Mouse (Mus musculus): ENCODE results near the gene Armcx4. TPM values are rescaled to one million over a fixed set of nuclear protein-coding genes. Genes with fewer than 3 reads are reported as not detected.
"Not testable (repeated sequence)": the region's sequence is repeated elsewhere in the genome, so short reads cannot be mapped to it uniquely, and the experiment has no call there.

The Armcx4 gene
- 1 to 10 TPM; 4.6 to 5.9 TPM for total RNA-seq (2021)
- long read RNA-seq, experiment 1, partial matches to known transcripts: 0 of 2 reads
- long read RNA-seq, experiment 1, other reads (novel, unspliced or antisense): 2 of 2 reads
- long read RNA-seq, experiment 2, partial matches to known transcripts: 0 of 3 reads
- long read RNA-seq, experiment 2, other reads (novel, unspliced or antisense): 3 of 3 reads

- DNase-seq (ENCODE audit: low spot score): peak; percentile 19
These were observed at the start of gene Armcx4 for GRCm38 (mm10) chrX:134686267-134686666. Gene Armcx4 (plus strand): TSS chrX:134686519.

DNA sequence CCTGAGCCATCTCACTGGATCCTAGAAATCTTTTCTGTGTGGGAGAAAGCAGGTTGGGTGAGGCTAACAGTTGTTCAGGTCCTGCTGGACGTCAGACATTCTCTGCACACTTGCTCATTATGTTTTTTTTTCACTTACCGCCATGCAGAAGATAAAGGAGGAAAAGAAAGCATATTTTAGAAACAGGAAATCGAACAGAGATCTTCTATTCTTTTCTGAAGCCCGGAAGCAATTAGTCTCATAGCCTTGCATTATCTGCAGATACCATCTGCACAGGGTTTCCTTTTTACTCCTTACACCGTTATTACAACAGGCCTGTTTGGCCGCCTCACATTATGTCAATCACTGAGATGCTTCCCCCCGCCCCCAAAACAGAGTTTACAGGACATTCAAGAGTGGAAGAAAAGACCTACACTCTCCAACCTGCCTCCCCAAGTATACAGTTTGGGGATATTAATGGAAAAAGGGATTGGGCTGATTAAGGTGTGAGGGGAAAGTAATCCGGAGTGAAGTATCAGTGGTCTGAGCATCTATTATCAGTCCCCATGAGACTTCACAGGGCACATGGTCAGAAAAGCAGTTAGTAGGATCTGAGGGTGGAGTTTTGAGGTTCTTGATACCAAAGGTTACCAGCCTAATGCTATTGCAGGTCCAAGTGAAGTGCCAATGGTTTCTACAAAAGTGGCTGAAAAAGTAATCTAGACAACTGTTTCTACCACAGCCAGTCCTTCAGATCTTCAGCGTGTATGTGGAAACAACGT is 45.1 kb upstream of the Armcx4 start:
- no peak for DNase-seq (ENCODE audit: low spot score)

GRCm38 (mm10) chrX:134646338-134646737 is 40.0 kb upstream of the Armcx4 start:
- DNase-seq (ENCODE audit: low spot score): no peak

GRCm38 (mm10) chrX:134647421-134647820 is 38.9 kb upstream of the Armcx4 start:
- DNase-seq (ENCODE audit: low spot score): no peak

DNA sequence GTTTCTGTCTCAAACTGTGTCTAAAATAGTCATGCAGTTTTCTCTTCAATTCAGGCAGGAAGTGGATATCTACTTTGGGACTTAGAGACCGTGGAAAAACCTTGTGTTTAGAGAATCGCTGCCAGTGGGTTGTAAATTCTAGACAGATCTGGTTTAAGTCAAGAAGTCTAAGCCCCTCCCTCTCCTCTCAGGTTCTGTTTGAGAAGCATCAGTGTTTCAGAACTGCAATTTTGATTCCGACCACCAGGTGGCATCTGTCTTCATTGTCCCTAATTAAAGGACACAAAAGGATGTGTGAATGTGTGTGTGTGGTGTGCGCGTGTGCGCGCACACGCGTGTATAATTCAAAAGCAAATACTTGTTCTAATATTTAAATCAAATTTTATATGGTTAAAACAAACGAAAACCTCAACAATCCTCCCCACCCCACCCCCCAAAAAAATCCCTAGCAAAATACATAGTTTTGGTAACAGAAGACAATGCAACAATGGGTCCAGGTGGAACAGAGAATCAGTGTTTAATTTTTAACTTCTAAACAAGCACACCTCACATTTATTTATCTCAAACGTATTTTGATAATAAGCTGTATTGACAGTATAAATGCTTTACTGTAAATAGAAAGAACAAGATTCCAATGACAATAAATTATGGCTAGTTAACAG is 38.2 kb upstream of the Armcx4 start:
- DNase-seq (ENCODE audit: low spot score): peak; percentile 54

- no peak for DNase-seq (ENCODE audit: low spot score)
These were observed 34.3 kb upstream of the Armcx4 start for GRCm38 (mm10) chrX:134652061-134652460.

- DNase-seq (ENCODE audit: low spot score): no peak
These were observed 24.7 kb upstream of the Armcx4 start for GRCm38 (mm10) chrX:134661586-134661985.

GRCm38 (mm10) chrX:134675022-134675421 is 11.3 kb upstream of the Armcx4 start:
- DNase-seq (ENCODE audit: low spot score): no peak

DNA sequence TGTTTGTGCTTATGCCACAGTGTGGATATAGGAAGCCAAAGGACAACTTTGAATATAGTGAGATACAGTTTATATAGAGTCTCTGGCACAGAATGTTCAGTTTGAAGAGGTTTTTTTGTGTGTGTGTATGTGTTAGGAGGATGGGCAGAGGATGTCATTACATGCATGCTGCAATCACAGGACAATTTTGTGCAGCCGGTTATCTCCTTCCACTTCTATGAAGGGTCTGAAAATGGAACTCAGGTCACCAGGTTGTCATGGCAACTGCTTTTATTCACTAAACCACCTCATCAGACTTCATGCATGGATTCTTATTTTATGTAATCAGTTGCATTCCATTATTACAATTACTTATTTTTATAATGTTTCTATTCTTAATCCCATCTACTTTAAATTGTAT is 10.4 kb upstream of the Armcx4 start:
- DNase-seq (ENCODE audit: low spot score): no peak

GRCm38 (mm10) chrX:134684936-134685335 is 1.4 kb upstream of the Armcx4 start:
- DNase-seq (ENCODE audit: low spot score): no peak

- no peak for DNase-seq (ENCODE audit: low spot score)
These were observed 436 bp downstream of the Armcx4 start for GRCm38 (mm10) chrX:134686739-134687171.

DNA sequence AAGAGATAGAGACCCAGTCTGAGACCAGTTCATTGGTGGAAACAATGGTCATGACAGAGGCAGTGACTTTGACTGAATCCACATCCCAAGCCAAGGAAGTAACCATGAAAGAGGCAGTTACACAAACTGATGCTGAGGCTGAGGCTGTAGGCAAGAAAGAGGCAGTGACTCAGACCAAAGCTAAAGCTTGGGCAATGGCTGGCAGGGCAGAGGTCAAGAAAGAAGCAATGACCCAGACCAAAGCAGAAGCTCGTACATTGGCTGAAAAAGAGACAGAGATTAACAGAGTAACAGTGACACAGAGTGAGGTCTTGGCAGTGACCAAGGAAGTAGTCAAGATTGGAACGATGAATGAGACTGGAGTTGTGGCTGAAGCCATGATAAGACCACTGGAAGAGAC is 3.4 kb downstream of the Armcx4 start:
- DNase-seq (ENCODE audit: low spot score): no peak

- no peak for DNase-seq (ENCODE audit: low spot score)
These were observed 4.7 kb downstream of the Armcx4 start for GRCm38 (mm10) chrX:134690871-134691539.

GRCm38 (mm10) chrX:134691540-134691935 is 5.2 kb downstream of the Armcx4 start:
- no peak for DNase-seq (ENCODE audit: low spot score)

GRCm38 (mm10) chrX:134716863-134717262 is 30.5 kb downstream of the Armcx4 start:
- no peak for DNase-seq (ENCODE audit: low spot score)

DNA sequence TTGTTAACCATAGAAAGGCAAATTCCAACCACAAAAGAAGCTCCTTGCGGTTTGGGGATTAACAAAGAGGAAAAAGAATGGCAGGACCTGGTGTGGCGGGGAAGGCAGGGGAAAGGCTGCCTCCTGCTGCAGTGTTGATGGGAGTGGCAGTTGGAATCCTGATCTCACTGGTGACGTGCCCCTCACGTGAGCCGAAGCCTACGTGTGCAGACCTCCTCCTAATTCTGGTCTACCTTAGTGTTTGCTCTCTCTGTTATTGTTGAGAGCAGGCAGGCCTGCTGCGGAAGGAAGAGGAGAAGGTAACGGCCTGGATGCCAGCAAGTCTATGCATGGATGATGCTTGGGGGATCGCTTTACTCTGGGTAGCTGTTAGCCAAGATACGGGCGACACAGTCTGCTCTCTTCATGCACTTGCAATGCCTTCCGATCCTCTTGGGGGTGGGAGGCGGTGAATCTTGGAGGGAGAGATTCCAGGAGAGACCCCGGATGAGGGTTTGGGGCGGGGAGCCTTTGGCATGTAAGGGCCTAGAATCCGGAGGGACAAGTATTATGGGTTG is 31.5 kb downstream of the Armcx4 start, which contains the start of gene Armcx1:
Gene Armcx1 (plus strand): TSS at position 212 of the 557 bp plus-strand sequence.
- peak; percentile 12 for DNase-seq (ENCODE audit: low spot score)

GRCm38 (mm10) chrX:134718524-134718923 is 32.2 kb downstream of the Armcx4 start:
- DNase-seq (ENCODE audit: low spot score): peak; percentile 20

DNA sequence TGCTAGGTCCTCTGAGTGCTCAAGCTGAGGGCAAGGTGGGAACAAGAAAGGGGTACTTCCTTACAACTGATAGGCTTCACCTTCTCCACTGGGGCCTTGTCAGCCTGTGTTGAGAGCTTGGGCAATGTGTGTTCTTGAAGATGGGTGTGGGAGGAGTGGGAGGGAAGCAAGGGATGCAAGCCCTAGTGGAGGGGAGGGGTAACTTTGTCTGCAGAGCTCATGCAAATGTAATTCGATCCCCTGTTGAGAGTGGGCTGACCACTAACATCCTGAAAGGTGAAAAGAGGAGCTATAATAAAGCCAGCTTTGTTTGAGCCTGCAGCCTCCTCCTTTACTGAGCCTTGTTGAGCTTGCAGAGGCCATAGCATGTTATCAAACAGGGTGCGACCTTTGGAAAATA is 37.4 kb downstream of the Armcx4 start:
- DNase-seq (ENCODE audit: low spot score): not testable (repeated sequence)

- DNase-seq (ENCODE audit: low spot score): peak; percentile 21
These were observed 43.5 kb downstream of the Armcx4 start for GRCm38 (mm10) chrX:134729778-134730177.

DNA sequence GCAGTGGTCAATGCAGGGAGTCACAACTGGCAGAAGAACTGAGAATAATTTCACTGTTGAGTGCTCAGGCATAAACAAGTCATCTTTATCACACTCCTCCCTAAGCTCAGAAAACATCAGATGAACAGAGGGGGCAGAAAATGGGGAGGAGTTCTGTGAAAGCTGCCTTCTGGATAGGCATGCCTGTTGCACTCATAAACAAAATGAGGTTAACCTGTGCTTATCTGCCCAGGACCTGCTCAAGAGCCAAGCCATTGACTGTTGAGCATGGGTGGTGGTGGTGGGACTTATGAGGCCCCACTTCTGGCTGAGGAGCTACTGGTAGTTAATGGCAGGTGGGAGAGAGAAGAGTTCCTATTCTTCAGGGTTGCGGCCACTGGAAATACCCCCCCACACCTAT is 51.5 kb downstream of the Armcx4 start:
- no peak for DNase-seq (ENCODE audit: low spot score)

DNA sequence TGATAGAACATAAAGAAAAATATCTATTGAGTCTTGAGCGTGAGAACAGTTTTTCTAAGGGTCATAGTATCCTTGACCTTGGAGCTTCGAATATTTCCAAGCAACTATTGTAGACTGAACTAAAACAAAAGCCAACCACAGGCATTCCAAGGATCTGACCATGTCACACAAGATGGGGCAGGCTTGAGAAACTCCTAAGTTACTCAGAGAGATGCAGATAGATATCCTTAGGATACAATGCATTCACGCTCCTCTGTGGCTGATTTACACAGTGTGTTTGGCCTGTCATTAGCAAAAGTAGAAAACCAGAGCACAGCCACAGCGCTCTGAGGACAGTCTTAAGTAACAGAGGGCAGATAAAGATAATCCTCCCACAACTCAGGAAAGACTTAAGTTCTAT is 52.8 kb downstream of the Armcx4 start:
- no peak for DNase-seq (ENCODE audit: low spot score)

DNA sequence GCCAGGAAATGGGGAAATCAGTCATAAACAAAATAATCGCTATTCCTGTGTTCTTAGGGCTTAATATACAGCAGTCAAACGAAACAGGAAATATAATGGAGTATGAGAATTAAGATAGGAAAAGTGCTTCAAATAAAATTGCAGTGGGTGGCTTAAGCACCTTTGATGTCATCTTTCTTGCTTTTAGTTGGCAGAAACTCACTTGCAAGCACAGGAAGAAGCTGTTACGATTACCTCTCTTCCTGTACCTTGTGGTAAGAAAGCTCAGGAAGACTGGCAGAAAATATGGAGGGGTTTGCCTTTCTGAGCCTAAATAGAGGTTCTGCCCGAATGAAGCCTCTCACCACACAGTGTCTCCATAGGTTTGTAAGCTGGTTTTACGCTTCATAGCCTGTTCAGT is 55.5 kb downstream of the Armcx4 start:
- DNase-seq (ENCODE audit: low spot score): no peak

Measured in gastrocnemius, adult 18-20 months (tissue).